In the genomic region with DNA sequence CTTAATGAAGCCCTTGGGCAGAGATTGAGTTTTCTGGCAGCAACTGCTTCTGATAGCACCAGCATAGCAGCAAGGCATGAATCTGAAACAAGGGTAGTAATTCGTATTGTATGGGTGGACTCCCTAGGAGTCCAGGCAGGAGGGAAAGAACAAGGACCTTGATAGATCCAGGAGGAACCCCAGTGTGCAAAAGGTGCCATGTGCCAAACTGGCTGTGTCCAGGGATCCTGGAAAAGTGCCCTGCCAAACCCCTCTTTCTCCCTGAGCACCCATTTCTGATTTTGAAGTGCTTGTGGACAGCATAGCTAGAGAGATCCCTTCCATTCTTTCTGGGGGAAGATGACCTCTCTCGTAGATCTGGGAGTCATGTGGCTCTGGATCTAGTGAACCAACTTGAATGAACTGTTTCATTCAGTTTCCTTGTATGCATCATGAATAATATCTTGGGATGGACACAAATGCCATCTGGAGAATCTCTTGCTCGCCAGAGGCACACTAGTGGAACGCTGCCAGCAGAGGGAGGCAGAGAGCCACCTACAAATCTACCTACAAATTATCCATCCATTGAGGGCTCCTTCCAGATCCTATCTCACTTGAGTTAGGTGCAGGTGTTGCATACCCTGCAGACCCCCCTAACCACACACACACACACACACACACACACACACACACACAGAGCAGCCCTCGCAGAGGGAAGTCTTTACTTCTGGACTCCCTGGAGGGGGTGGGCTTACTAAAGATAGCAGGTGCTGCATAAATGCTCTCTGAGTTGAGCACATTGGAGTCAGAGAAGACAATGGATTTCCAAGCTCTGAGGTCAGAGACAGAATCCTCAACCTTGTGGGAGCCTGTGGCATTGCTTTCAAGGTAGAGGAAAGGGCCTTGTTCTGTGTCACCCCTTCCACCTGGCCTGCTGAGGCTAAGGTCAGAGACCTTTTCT, we compare ENCODE assay signal across 8 mouse cellular contexts. TPM values are rescaled to one million over a fixed set of nuclear protein-coding genes. Genes with fewer than 3 reads are reported as not detected.
DNase-seq lines count a peak whose midpoint lies in the region; ATAC-seq and TF ChIP-seq lines count a peak whose summit lies in the region.

No protein-coding gene starts in this region.

- no peak overlapping the region for H3K9ac ChIP-seq in ES-Bruce4 (ENCODE audit: low read depth, poor library complexity, severe bottlenecking)
- H3K9ac ChIP-seq in midbrain, embryonic 11.5 days (ENCODE audit: low read length) = no peak overlapping the region

- WGBS in midbrain, embryonic 11.5 days = 22% methylated on average over 5 of the region's 5 CpGs

- no peaks in the 10 kb centered on the region for H3K36me3 ChIP-seq in ES-Bruce4 (ENCODE audit: control insufficient read depth, insufficient read depth, low read length, poor library complexity, severe bottlenecking)
- no peaks in the 10 kb centered on the region for H3K36me3 ChIP-seq in midbrain, embryonic 11.5 days (ENCODE audit: control insufficient read depth, insufficient read depth, low read length)

- H3K4me2 ChIP-seq in midbrain, embryonic 11.5 days = no peak overlapping the region

- H3K9me3 ChIP-seq in ES-Bruce4 (replicated peaks; ENCODE audit: control insufficient read depth, insufficient read depth, low read length, poor library complexity, severe bottlenecking) = no peaks in the 10 kb centered on the region
- no peaks in the 10 kb centered on the region for H3K9me3 ChIP-seq in midbrain, embryonic 11.5 days (ENCODE audit: control insufficient read depth, low read length)

- no peak overlapping the region for H3K4me3 ChIP-seq in ES-Bruce4 (ENCODE audit: low read depth, low read length)
- no peak overlapping the region for H3K4me3 ChIP-seq in midbrain, embryonic 11.5 days (ENCODE audit: low read depth, low read length)

- TF ChIP-seq CTCF in ES-Bruce4 (IDR thresholded peaks at IDR 0.05; ENCODE audit: low read depth, low read length) = peak; percentile 94

- H3K4me1 ChIP-seq in ES-Bruce4 (ENCODE audit: control insufficient read depth, insufficient read depth, low read length) = peaks cover 5% of the 10 kb centered on the region
- H3K4me1 ChIP-seq in midbrain, embryonic 11.5 days (ENCODE audit: control insufficient read depth, insufficient read depth, low read length) = peaks cover 15% of the 10 kb centered on the region

- H3K27me3 ChIP-seq in ES-Bruce4 (ENCODE audit: control insufficient read depth, insufficient read depth, low read length, poor library complexity, severe bottlenecking) = no peaks in the 10 kb centered on the region
- H3K27me3 ChIP-seq in midbrain, embryonic 11.5 days (ENCODE audit: control insufficient read depth, insufficient read depth, low read length) = no peaks in the 10 kb centered on the region

- DNase-seq in B cell, adult 2 months = peak; percentile 82
- DNase-seq in cerebellum, adult 18-20 months = peak; percentile 82 to 89
- peak; percentile 69 for DNase-seq in gastrocnemius, postnatal 14 days
- DNase-seq in layer of hippocampus, postnatal 14 days (ENCODE audit: low spot score in 2 of 2) = peak; percentile 77 to 84
- DNase-seq in midbrain, embryonic 11.5 days (ENCODE audit: low spot score, missing footprints) = peak; percentile 95
- peak; percentile 51 to 81 for DNase-seq in spleen, adult 18-20 months

- H3K27ac ChIP-seq in ES-Bruce4 (ENCODE audit: insufficient read depth, low read length) = 0 out of 2 replicates have a peak overlapping the region, but pooled peaks have one; percentile 14
- no peak overlapping the region for H3K27ac ChIP-seq in midbrain, embryonic 11.5 days (ENCODE audit: low read depth, low read length)

- ATAC-seq in midbrain, embryonic 11.5 days (ENCODE audit: low FRiP score) = no peak
- no peak for ATAC-seq in granulocyte monocyte progenitor cell, adult 5-6 weeks (replicated peaks; ENCODE audit: poor library complexity, severe bottlenecking)

- intact Hi-C loops in gastrocnemius, postnatal 14 days (cut with DNase I; ENCODE audit: low total_unique reads) = loop anchor here (5.0 kb wide), 1 partner anchor 113 kb away; no protein-coding TSS in a partner anchor

- TF ChIP-seq POLR2A in ES-Bruce4 (IDR thresholded peaks at IDR 0.05; ENCODE audit: insufficient read depth, low read length) = no peak

- TF ChIP-seq EP300 in ES-Bruce4 (IDR thresholded peaks at IDR 0.05; ENCODE audit: insufficient read depth, low read depth, low read length) = no peak

RNA-seq across cellular contexts. Expression of gene Sec16a, which starts 4.4 kb away (rescaled TPM):
- polyA plus RNA-seq in ES-Bruce4 (2011; ENCODE audit: insufficient read depth, insufficient read length, low read depth, missing spikeins) = 51.5 and 55.5 TPM in 2 replicates
- total RNA-seq in gastrocnemius, postnatal 14 days (2021) = 10 to 100 TPM; 20.9 to 24.1 TPM
- total RNA-seq in layer of hippocampus, postnatal 14 days (2021) = 10 to 100 TPM; 47.2 to 48.3 TPM
- polyA plus RNA-seq in midbrain, embryonic 11.5 days (2014; fragmentation: Nextera tagmentation; extraction: Ambion mirVana) = 28.2 and 29.8 TPM in 2 replicates
- total RNA-seq in granulocyte monocyte progenitor cell, adult 5-6 weeks (2014; fragmentation: Nextera tagmentation) = 42.3 and 47.0 TPM in 2 replicates
- total RNA-seq in granulocyte monocyte progenitor cell, adult 5-6 weeks (2017) = 29.8 and 32.5 TPM in 2 replicates

RNA-seq across cellular contexts. Expression of gene Inpp5e, which starts 40.4 kb away (rescaled TPM):
- polyA plus RNA-seq in ES-Bruce4 (2011; ENCODE audit: insufficient read depth, insufficient read length, low read depth, missing spikeins) = 7.3 and 15.3 TPM in 2 replicates
- 1 to 10 TPM; 5.7 to 5.8 TPM for total RNA-seq in gastrocnemius, postnatal 14 days (2021)
- 10 to 100 TPM; 22.0 to 22.6 TPM for total RNA-seq in layer of hippocampus, postnatal 14 days (2021)
- polyA plus RNA-seq in midbrain, embryonic 11.5 days (2014; fragmentation: Nextera tagmentation; extraction: Ambion mirVana) = 21.5 and 23.3 TPM in 2 replicates
- 11.2 and 11.6 TPM in 2 replicates for total RNA-seq in granulocyte monocyte progenitor cell, adult 5-6 weeks (2014; fragmentation: Nextera tagmentation)
- 4.7 and 6.2 TPM in 2 replicates for total RNA-seq in granulocyte monocyte progenitor cell, adult 5-6 weeks (2017)
